Mouse (Mus musculus) lung, embryonic 15.5 days (tissue): ENCODE results near the gene Gm16181. TPM values are rescaled to one million over a fixed set of nuclear protein-coding genes. Genes with fewer than 3 reads are reported as not detected.

Experiments
- ATAC-seq: fragments of 200-750 bp; cut with Nextera tagmentation; 2 replicates; pipeline ENCODE4 v1.8.0; 2017; ENCODE audit warnings: moderate number of reproducible peaks, borderline replicate concordance; ENCODE audit not compliant: low FRiP score, low TSS enrichment; ENCODE audit errors: extremely low read depth
- H3K27ac ChIP-seq: fragments of 300-500 bp; sonication (generic); 2 replicates; pipeline ENCODE4 v1.5.1; 2015; ENCODE audit warnings: moderate library complexity, mild to moderate bottlenecking, inconsistent platforms
- H3K27me3 ChIP-seq: fragments of 300-500 bp; sonication (generic); 2 replicates; pipeline ENCODE4 v1.6.1; 2015; ENCODE audit warnings: inconsistent platforms
- H3K36me3 ChIP-seq: fragments of 300-500 bp; sonication (generic); 2 replicates; pipeline ENCODE4 v1.6.1; 2015; ENCODE audit warnings: inconsistent platforms
- H3K4me1 ChIP-seq: fragments of 300-500 bp; sonication (generic); 2 replicates; pipeline ENCODE4 v1.6.1; 2015; ENCODE audit warnings: inconsistent platforms
- H3K4me2 ChIP-seq: fragments of 300-500 bp; sonication (generic); 2 replicates; pipeline ENCODE4 v1.6.1; 2015; ENCODE audit warnings: inconsistent platforms, mild to moderate bottlenecking, moderate library complexity
- H3K4me3 ChIP-seq: fragments of 300-500 bp; sonication (generic); 2 replicates; pipeline ENCODE4 v1.5.1; 2015; ENCODE audit warnings: mild to moderate bottlenecking, inconsistent platforms
- H3K9ac ChIP-seq: fragments of 300-500 bp; sonication (generic); 2 replicates; pipeline ENCODE4 v1.6.1; 2015; ENCODE audit warnings: inconsistent platforms
- H3K9me3 ChIP-seq: fragments of 300-500 bp; sonication (generic); 2 replicates; pipeline ENCODE4 v1.6.1; 2016; ENCODE audit warnings: inconsistent platforms
- whole genome bisulfite sequencing: fragments of 180-500 bp; shearing (Covaris S2); methylation state at CpG from one replicate; pipeline ENCODE4 v1.1.7; 2015; 5-methylcytosine and 5-hydroxymethylcytosine counted together
- microRNA-seq: library from miRNA; unstranded; fragments of <30 nt; microRNA quantifications from one replicate; pipeline ENCODE4, GENCODE M21; 2016
- polyA plus RNA-seq: library from polyadenylated mRNA; unstranded; fragments of >200 nt; fragmentation: Nextera tagmentation; extraction: Ambion mirVana; gene quantifications from 2 replicates; pipeline ENCODE4 v1.2.1, GENCODE M21; 2015

Gm16181 gene
- polyA plus RNA-seq, 1 experiment from 2014 or later: 0.75 TPM

- Histone ChIP-seq H3K4me3 (no peak overlapping the region), H3K4me2 (no peak overlapping the region), H3K4me1 (no peaks in the 10 kb centered on the region), H3K27me3 (0 out of 2 replicates have a peak, but pooled peaks cover 3% of the 10 kb centered on the region), H3K9me3 (no peaks in the 10 kb centered on the region), H3K27ac (no peak overlapping the region), H3K9ac (no peak overlapping the region), H3K36me3 (no peaks in the 10 kb centered on the region)
- WGBS: 29% methylated on average over 3 of the region's 3 CpGs
- no peak for ATAC-seq
These were observed 49.2 kb downstream of the Gm16181 start for GRCm38 (mm10) chr17:35269653-35270347.

GRCm38 (mm10) chr17:35272249-35272648 is 51.6 kb downstream of the Gm16181 start:
- ATAC-seq: no peak
- H3K4me1 ChIP-seq: no peaks in the 10 kb centered on the region
- no peak overlapping the region for H3K4me2 ChIP-seq
- H3K27me3 ChIP-seq: peaks cover 20% of the 10 kb centered on the region
- WGBS: 64% methylated on average over 3 of the region's 3 CpGs
- no peak overlapping the region for H3K4me3 ChIP-seq
- no peaks in the 10 kb centered on the region for H3K36me3 ChIP-seq
- no peak overlapping the region for H3K9ac ChIP-seq
- no peaks in the 10 kb centered on the region for H3K9me3 ChIP-seq
- H3K27ac ChIP-seq: no peak overlapping the region

Small RNA genes within 50 kb of the gene (microRNA-seq; reads per million reads assigned to microRNA genes)
- not detected for gene Mir6973a
- not detected for gene Mir6974
- gene Mir6975: 1.1 reads per million
- gene Mir8094: not detected

Other genes starting within 250 kb of the Gm16181 start
- 3.4 and 3.8 TPM in 2 replicates for gene Hspa1a, start 248.7 kb upstream of the Gm16181 start, polyA plus RNA-seq
- gene Hspa1l, start 248.1 kb upstream of the Gm16181 start, polyA plus RNA-seq: 0.45 and 0.79 TPM in 2 replicates
- 210 and 216 TPM in 2 replicates for gene Lsm2, start 239.0 kb upstream of the Gm16181 start, polyA plus RNA-seq
- gene Vars, start 219.8 kb upstream of the Gm16181 start, polyA plus RNA-seq: 128 and 129 TPM in 2 replicates
- gene Vwa7, start 204.3 kb upstream of the Gm16181 start, polyA plus RNA-seq: 0.14 and 0.25 TPM in 2 replicates
- gene Sapcd1, start 192.8 kb upstream of the Gm16181 start, polyA plus RNA-seq: 7.2 and 7.7 TPM in 2 replicates
- 4.4 TPM in 2 replicates for gene Msh5, start 174.1 kb upstream of the Gm16181 start, polyA plus RNA-seq
- gene Clic1, start 170.9 kb upstream of the Gm16181 start, polyA plus RNA-seq: 283 and 300 TPM in 2 replicates
- 330 and 333 TPM in 2 replicates for gene Ddah2, start 161.8 kb upstream of the Gm16181 start, polyA plus RNA-seq
- 0.36 and 0.39 TPM in 2 replicates for gene Ly6g6c, start 155.4 kb upstream of the Gm16181 start, polyA plus RNA-seq
- gene Mpig6b, start 154.7 kb upstream of the Gm16181 start, polyA plus RNA-seq: 0.67 and 0.93 TPM in 2 replicates
- 0.96 and 1.2 TPM in 2 replicates for gene Ly6g6e, start 143.9 kb upstream of the Gm16181 start, polyA plus RNA-seq
- gene Ly6g6d, start 142.8 kb upstream of the Gm16181 start, polyA plus RNA-seq: 5.2 and 6.7 TPM in 2 replicates
- gene Ly6g6f, start 135.2 kb upstream of the Gm16181 start, polyA plus RNA-seq: 0.23 and 0.51 TPM in 2 replicates
- gene Abhd16a, start 131.6 kb upstream of the Gm16181 start, polyA plus RNA-seq: 94.8 and 95.6 TPM in 2 replicates
- gene Ly6g5c, start 112.6 kb upstream of the Gm16181 start, polyA plus RNA-seq: not detected in 2 replicates
- 0.79 and 0.95 TPM in 2 replicates for gene Ly6g5b, start 105.4 kb upstream of the Gm16181 start, polyA plus RNA-seq
- gene Gpank1, start 99.4 kb upstream of the Gm16181 start, polyA plus RNA-seq: 17.7 and 18.0 TPM in 2 replicates
- 265 TPM in 2 replicates for gene Csnk2b, start 98.8 kb upstream of the Gm16181 start, polyA plus RNA-seq
- gene D17H6S53E, start 94.5 kb upstream of the Gm16181 start, polyA plus RNA-seq: 9.6 and 9.7 TPM in 2 replicates
- gene Apom, start 88.8 kb upstream of the Gm16181 start, polyA plus RNA-seq: 1.0 and 3.9 TPM in 2 replicates
- gene Bag6, start 85.7 kb upstream of the Gm16181 start, polyA plus RNA-seq: 48.6 and 51.2 TPM in 2 replicates
- 169 and 179 TPM in 2 replicates for gene Prrc2a, start 55.9 kb upstream of the Gm16181 start, polyA plus RNA-seq
- gene Aif1, start 44.8 kb upstream of the Gm16181 start, polyA plus RNA-seq: 6.9 and 9.0 TPM in 2 replicates
- 12.1 and 13.0 TPM in 2 replicates for gene Lst1, start 32.4 kb upstream of the Gm16181 start, polyA plus RNA-seq
- 0.65 and 2.2 TPM in 2 replicates for gene Ltb, start 26.4 kb upstream of the Gm16181 start, polyA plus RNA-seq
- 0.16 TPM in 1 of 2 replicates, not detected in the other for gene Tnf, start 18.8 kb upstream of the Gm16181 start, polyA plus RNA-seq
- 0.11 and 0.21 TPM in 2 replicates for gene Lta, start 15.5 kb upstream of the Gm16181 start, polyA plus RNA-seq
- gene Atp6v1g2, start 12.8 kb downstream of the Gm16181 start, polyA plus RNA-seq: 3.4 and 4.3 TPM in 2 replicates
- 13.2 and 13.4 TPM in 2 replicates for gene Nfkbil1, start 15.0 kb downstream of the Gm16181 start, polyA plus RNA-seq
- 512 and 523 TPM in 2 replicates for gene Ddx39b, start 20.9 kb downstream of the Gm16181 start, polyA plus RNA-seq
- 114 and 138 TPM in 2 replicates for gene H2-D1, start 41.9 kb downstream of the Gm16181 start, polyA plus RNA-seq
- gene H2-Q1, start 99.6 kb downstream of the Gm16181 start, polyA plus RNA-seq: 0.20 and 0.24 TPM in 2 replicates
- 6.6 and 7.1 TPM in 2 replicates for gene H2-Q2, start 121.4 kb downstream of the Gm16181 start, polyA plus RNA-seq
- gene H2-Q4, start 158.8 kb downstream of the Gm16181 start, polyA plus RNA-seq: 6.3 and 7.6 TPM in 2 replicates
- 0.76 and 1.1 TPM in 2 replicates for gene H2-Q6, start 204.0 kb downstream of the Gm16181 start, polyA plus RNA-seq
- 6.9 and 8.3 TPM in 2 replicates for gene H2-Q7, start 218.3 kb downstream of the Gm16181 start, polyA plus RNA-seq
- gene H2-Q10, start 249.3 kb downstream of the Gm16181 start, polyA plus RNA-seq: 0.64 and 1.7 TPM in 2 replicates